8 mouse cellular contexts compared by ENCODE assay signal in genomic region chr5:33274953-33275454, GRCm38 (mm10). TPM values are rescaled to one million over a fixed set of nuclear protein-coding genes. Genes with fewer than 3 reads are reported as not detected.
DNase-seq lines count a peak whose midpoint lies in the region; ATAC-seq lines count a peak whose summit lies in the region.

Gene Ctbp1, minus strand, starts transcription at chr5:33274994.

- WGBS in hindbrain, embryonic 15.5 days, result under 1% methylated on average over 19 of the region's 57 CpGs

- peaks cover 42% of the 10 kb centered on the region for H3K4me1 ChIP-seq in hindbrain, embryonic 15.5 days (replicated peaks)

- H3K4me2 ChIP-seq in hindbrain, embryonic 15.5 days, result peak within 1 kb of the TSS; percentile 79

- H3K9ac ChIP-seq in hindbrain, embryonic 15.5 days, result peak within 1 kb of the TSS; percentile 94

- peak; percentile 88 for DNase-seq in R1 (ENCODE audit: low read depth, low spot score)
- DNase-seq in cerebellum, postnatal 25 days, result peak; percentile 95 to 97
- peak; percentile 89 to 90 for DNase-seq in frontal cortex, postnatal 36 days (ENCODE audit: low spot score in 2 of 2)
- DNase-seq in left cerebral cortex, adult 11 months (ENCODE audit: low spot score), result peak; percentile 88
- DNase-seq in lung, postnatal 4 days, result peak; percentile 92 to 98
- DNase-seq in retina, postnatal 7 days (ENCODE audit: low read depth, low spot score), result peak; percentile 94
- DNase-seq in urinary bladder, adult 2 months (ENCODE audit: low spot score), result peak; percentile 93

- H3K27ac ChIP-seq in hindbrain, embryonic 15.5 days (replicated peaks), result peak within 1 kb of the TSS; percentile 99

- peak within 1 kb of the TSS; percentile 77 for H3K4me3 ChIP-seq in hindbrain, embryonic 15.5 days

- no peaks in the 10 kb centered on the region for H3K9me3 ChIP-seq in hindbrain, embryonic 15.5 days

- peak; percentile 91 for ATAC-seq in hindbrain, embryonic 15.5 days (ENCODE audit: low FRiP score, low read depth)

- H3K36me3 ChIP-seq in hindbrain, embryonic 15.5 days, result no peaks in the 10 kb centered on the region

- no peaks in the 10 kb centered on the region for H3K27me3 ChIP-seq in hindbrain, embryonic 15.5 days

RNA-seq across cellular contexts. Expression of gene Ctbp1, which starts in this region (rescaled TPM):
- 484 and 489 TPM in 2 replicates for polyA plus RNA-seq in hindbrain, embryonic 15.5 days (2015; fragmentation: Nextera tagmentation; extraction: Ambion mirVana)
- polyA plus RNA-seq in urinary bladder, adult 2 months (2012; rRNA removed), result 148 and 156 TPM in 2 replicates

Comparison
In these comparisons a context has a peak if more than half of its experiments do, and no peak if none do; other contexts are left out.
1. Peak in every context shown above with its lines: DNase-seq, ATAC-seq, H3K4me3 ChIP-seq and H3K27ac ChIP-seq.